Mouse (Mus musculus) fat pad, adult 2 months (tissue): ENCODE measurements around the gene Dpy19l1.

Source experiments
- DNase-seq: peaks from one replicate; pipeline ENCODE4 v3.0.0-alpha.2; 2011; ENCODE audit warnings: low read depth, low spot score; ENCODE audit errors: extremely low read depth

Dpy19l1 gene

GRCm38 (mm10) chr9:24472514-24472913, 30.4 kb downstream of the Dpy19l1 start:
- DNase-seq, result no peak

GRCm38 (mm10) chr9:24470166-24470565, 32.8 kb downstream of the Dpy19l1 start:
- DNase-seq, result no peak

- no peak for DNase-seq
Measured at GRCm38 (mm10) chr9:24467186-24467585, 35.8 kb downstream of the Dpy19l1 start.

- no peak for DNase-seq
Measured at GRCm38 (mm10) chr9:24466649-24467048, 36.3 kb downstream of the Dpy19l1 start.

- DNase-seq, result no peak
Measured at GRCm38 (mm10) chr9:24461379-24461961, 41.5 kb downstream of the Dpy19l1 start.

- no peak for DNase-seq
Measured at GRCm38 (mm10) chr9:24453833-24454232, 49.1 kb downstream of the Dpy19l1 start.

- DNase-seq, result no peak
Measured at GRCm38 (mm10) chr9:24450976-24451375, 52.0 kb downstream of the Dpy19l1 start.

- no peak for DNase-seq
Measured at GRCm38 (mm10) chr9:24450524-24450923, 52.4 kb downstream of the Dpy19l1 start.

GRCm38 (mm10) chr9:24434901-24435300, 68.0 kb downstream of the Dpy19l1 start:
- no peak for DNase-seq

- no peak for DNase-seq
Measured at GRCm38 (mm10) chr9:24429721-24430120, 73.2 kb downstream of the Dpy19l1 start.

- DNase-seq, result no peak
Measured at GRCm38 (mm10) chr9:24425679-24426078, 77.3 kb downstream of the Dpy19l1 start.

- DNase-seq, result no peak
Measured at GRCm38 (mm10) chr9:24423241-24423640, 79.7 kb downstream of the Dpy19l1 start.

GRCm38 (mm10) chr9:24421888-24422287, 81.1 kb downstream of the Dpy19l1 start:
- no peak for DNase-seq

- no peak for DNase-seq
Measured at GRCm38 (mm10) chr9:24421221-24421620, 81.7 kb downstream of the Dpy19l1 start.

- no peak for DNase-seq
Measured at GRCm38 (mm10) chr9:24420144-24420543, 82.8 kb downstream of the Dpy19l1 start.

GRCm38 (mm10) chr9:24418281-24418680, 84.7 kb downstream of the Dpy19l1 start:
- DNase-seq, result peak; percentile 21

- DNase-seq, result no peak
Measured at GRCm38 (mm10) chr9:24411483-24411882, 91.5 kb downstream of the Dpy19l1 start.

- no peak for DNase-seq
Measured at GRCm38 (mm10) chr9:24410439-24410838, 92.5 kb downstream of the Dpy19l1 start.

- DNase-seq, result no peak
Measured at GRCm38 (mm10) chr9:24407992-24408391, 94.9 kb downstream of the Dpy19l1 start.

GRCm38 (mm10) chr9:24394146-24394545, 108.8 kb downstream of the Dpy19l1 start:
- no peak for DNase-seq

GRCm38 (mm10) chr9:24390807-24391370, 112.1 kb downstream of the Dpy19l1 start:
- DNase-seq, result no peak

GRCm38 (mm10) chr9:24387230-24387629, 115.7 kb downstream of the Dpy19l1 start:
- DNase-seq, result no peak

GRCm38 (mm10) chr9:24379321-24379720, 123.6 kb downstream of the Dpy19l1 start:
- DNase-seq, result no peak
